Mouse (Mus musculus) hindbrain, embryonic 12.5 days (tissue): Measurements from ENCODE around the gene Fbxo48. TPM values are rescaled to one million over a fixed set of nuclear protein-coding genes. Genes with fewer than 3 reads are reported as not detected.

Experiments
- polyA plus RNA-seq: library from polyadenylated mRNA; unstranded; fragments of >200 nt; fragmentation: Nextera tagmentation; extraction: Ambion mirVana; gene quantifications from 2 replicates; pipeline ENCODE4 v1.2.1, GENCODE M21; 2016

Fbxo48 gene
- polyA plus RNA-seq, 1 experiment from 2014 or later = 1.5 TPM

Other genes starting within 250 kb of the Fbxo48 start
- 6.7 and 8.1 TPM in 2 replicates for gene Egfr, start 199.2 kb upstream of the Fbxo48 start, polyA plus RNA-seq
- gene Cnrip1, start 100.2 kb downstream of the Fbxo48 start, polyA plus RNA-seq = 40.5 and 44.5 TPM in 2 replicates
- 4.9 and 5.0 TPM in 2 replicates for gene Plek, start 101.0 kb downstream of the Fbxo48 start, polyA plus RNA-seq
- gene Ppp3r1, start 207.9 kb downstream of the Fbxo48 start, polyA plus RNA-seq = 123 and 138 TPM in 2 replicates
- gene Wdr92, start 230.7 kb downstream of the Fbxo48 start, polyA plus RNA-seq = 26.0 and 26.3 TPM in 2 replicates